Mouse (Mus musculus) heart, embryonic 16.5 days (tissue): ENCODE measurements around the gene Rnaseh2a. TPM values are rescaled to one million over a fixed set of nuclear protein-coding genes. Genes with fewer than 3 reads are reported as not detected.

Experiments used
- ATAC-seq: fragments of 200-750 bp; cut with Nextera tagmentation; replicated peaks from 2 replicates; pipeline ENCODE4 v1.8.0; 2017; ENCODE audit warnings: moderate number of reproducible peaks; ENCODE audit not compliant: insufficient read depth, low FRiP score; ENCODE audit errors: extremely low read depth
- H3K27ac ChIP-seq: fragments of 300-500 bp; sonication (generic); 2 replicates; pipeline ENCODE4 v1.5.1; 2014; ENCODE audit warnings: mild to moderate bottlenecking, low read length, control low read depth, moderate library complexity
- H3K27me3 ChIP-seq: fragments of 300-500 bp; sonication (generic); 2 replicates; pipeline ENCODE4 v1.6.1; 2014; ENCODE audit warnings: low read length, mixed read lengths; ENCODE audit not compliant: control insufficient read depth, insufficient read depth
- H3K36me3 ChIP-seq: fragments of 300-500 bp; sonication (generic); 2 replicates; pipeline ENCODE4 v1.6.1; 2014; ENCODE audit not compliant: control insufficient read depth, insufficient read depth
- H3K4me1 ChIP-seq: fragments of 300-500 bp; sonication (generic); 2 replicates; pipeline ENCODE4 v1.6.1; 2014; ENCODE audit warnings: low read length, mixed read lengths; ENCODE audit not compliant: control insufficient read depth, insufficient read depth
- H3K4me2 ChIP-seq: fragments of 300-500 bp; sonication (generic); 2 replicates; pipeline ENCODE4 v1.6.1; 2014; ENCODE audit warnings: low read depth, mild to moderate bottlenecking, control low read depth, low read length
- H3K4me3 ChIP-seq: fragments of 300-500 bp; sonication (generic); 2 replicates; pipeline ENCODE4 v1.5.1; 2014; ENCODE audit warnings: mild to moderate bottlenecking, control low read depth, low read length
- H3K9ac ChIP-seq: fragments of 300-500 bp; sonication (generic); 2 replicates; pipeline ENCODE4 v1.6.1; 2014; ENCODE audit warnings: low read length, control low read depth
- H3K9me3 ChIP-seq: fragments of 300-500 bp; sonication (generic); replicated peaks from 2 replicates; pipeline ENCODE4 v1.6.1; 2016; ENCODE audit warnings: low read length; ENCODE audit not compliant: control insufficient read depth
- WGBS: fragments of 180-500 bp; shearing (Covaris S2); extraction: QIAGEN DNeasy Blood & Tissue Kit; methylation state at CpG from one replicate; pipeline ENCODE4 v1.1.7; 2014; 5-methylcytosine and 5-hydroxymethylcytosine counted together
- polyA plus RNA-seq: library from polyadenylated mRNA; unstranded; fragments of >200 nt; fragmentation: Nextera tagmentation; extraction: Ambion mirVana; gene quantifications from 2 replicates; pipeline ENCODE4 v1.2.1, GENCODE M21; 2015

Rnaseh2a gene
- polyA plus RNA-seq, 1 experiment from 2014 or later: 82.7 TPM

- H3K27me3 ChIP-seq: peaks cover 59% of the 10 kb centered on the region
- peaks cover 5% of the 10 kb centered on the region for H3K4me1 ChIP-seq
- H3K4me3 ChIP-seq: peak overlapping the region; percentile 47; the same call in 1 of the 2 replicates
- H3K9me3 ChIP-seq: no peaks in the 10 kb centered on the region
- no peaks in the 10 kb centered on the region for H3K36me3 ChIP-seq
- no peak for ATAC-seq
- no peak overlapping the region for H3K4me2 ChIP-seq
- H3K9ac ChIP-seq: no peak overlapping the region
- 10% methylated on average over 11 of the region's 11 CpGs for WGBS
- no peak overlapping the region for H3K27ac ChIP-seq
Measured at GRCm38 (mm10) chr8:84945235-84945632, 24.3 kb downstream of the Rnaseh2a start.

GRCm38 (mm10) chr8:84944478-84945160 lies 24.9 kb downstream of the Rnaseh2a start:
- Histone ChIP-seq H3K4me3 (no peak overlapping the region), H3K36me3 (no peaks in the 10 kb centered on the region), H3K9ac (no peak overlapping the region), H3K27ac (no peak overlapping the region), H3K9me3 (no peaks in the 10 kb centered on the region), H3K4me1 (peaks cover 5% of the 10 kb centered on the region), H3K4me2 (no peak overlapping the region), H3K27me3 (peaks cover 53% of the 10 kb centered on the region)
- no peak for ATAC-seq
- WGBS: 4% methylated on average over 26 of the region's 26 CpGs

GRCm38 (mm10) chr8:84943699-84944098 lies 25.9 kb downstream of the Rnaseh2a start:
- ATAC-seq: no peak
- 27% methylated on average over 4 of the region's 4 CpGs for WGBS
- H3K9me3 ChIP-seq: no peaks in the 10 kb centered on the region
- H3K36me3 ChIP-seq: no peaks in the 10 kb centered on the region
- H3K4me2 ChIP-seq: no peak overlapping the region
- H3K27ac ChIP-seq: no peak overlapping the region
- H3K4me1 ChIP-seq: peaks cover 5% of the 10 kb centered on the region
- H3K9ac ChIP-seq: no peak overlapping the region
- H3K4me3 ChIP-seq: no peak overlapping the region
- peaks cover 52% of the 10 kb centered on the region for H3K27me3 ChIP-seq

GRCm38 (mm10) chr8:84937620-84938485 lies 31.7 kb downstream of the Rnaseh2a start:
- no peak for ATAC-seq
- Histone ChIP-seq H3K9ac (no peak overlapping the region), H3K4me1 (peaks cover 4% of the 10 kb centered on the region; the same call in 1 of the 2 replicates), H3K4me3 (peak overlapping the region; percentile 48; the same call in 1 of the 2 replicates), H3K36me3 (no peaks in the 10 kb centered on the region), H3K27ac (no peak overlapping the region), H3K27me3 (peaks cover 57% of the 10 kb centered on the region), H3K4me2 (peak overlapping the region; percentile 70; the same call in 1 of the 2 replicates), H3K9me3 (no peaks in the 10 kb centered on the region)
- 62% methylated on average over 13 of the region's 13 CpGs for WGBS

GRCm38 (mm10) chr8:84936962-84937546 lies 32.5 kb downstream of the Rnaseh2a start, which contains the start of gene Mast1:
TSS of gene Mast1 (minus strand) at chr8:84937359.
- WGBS: under 1% methylated on average over 43 of the region's 50 CpGs
- Histone ChIP-seq H3K9ac (peak within 1 kb of the TSS; percentile 37; the same call in 1 of the 2 replicates), H3K4me2 (peak within 1 kb of the TSS; percentile 70), H3K36me3 (no peaks in the 10 kb centered on the region), H3K4me3 (peak within 1 kb of the TSS; percentile 48), H3K27me3 (peaks cover 60% of the 10 kb centered on the region), H3K4me1 (peaks cover 4% of the 10 kb centered on the region; the same call in 1 of the 2 replicates), H3K27ac (no peak within 1 kb of the TSS), H3K9me3 (no peaks in the 10 kb centered on the region)
- ATAC-seq: no peak

- Histone ChIP-seq H3K27me3 (peaks cover 62% of the 10 kb centered on the region), H3K4me3 (peak overlapping the region; percentile 48), H3K4me1 (peaks cover 4% of the 10 kb centered on the region; the same call in 1 of the 2 replicates), H3K4me2 (peak overlapping the region; percentile 70), H3K27ac (no peak overlapping the region), H3K36me3 (no peaks in the 10 kb centered on the region), H3K9ac (peak overlapping the region; percentile 37; the same call in 1 of the 2 replicates), H3K9me3 (no peaks in the 10 kb centered on the region)
- ATAC-seq: no peak
- 24% methylated on average over 23 of the region's 23 CpGs for WGBS
Measured at GRCm38 (mm10) chr8:84936041-84936961, 33.3 kb downstream of the Rnaseh2a start.

GRCm38 (mm10) chr8:84935489-84935888 lies 34.1 kb downstream of the Rnaseh2a start:
- no peaks in the 10 kb centered on the region for H3K9me3 ChIP-seq
- no peaks in the 10 kb centered on the region for H3K36me3 ChIP-seq
- H3K27me3 ChIP-seq: peaks cover 64% of the 10 kb centered on the region
- H3K4me3 ChIP-seq: no peak overlapping the region
- peaks cover 4% of the 10 kb centered on the region; the same call in 1 of the 2 replicates for H3K4me1 ChIP-seq
- no peak overlapping the region for H3K9ac ChIP-seq
- H3K4me2 ChIP-seq: no peak overlapping the region
- no peak overlapping the region for H3K27ac ChIP-seq
- WGBS: 5% methylated on average over 14 of the region's 14 CpGs
- ATAC-seq: no peak; the same call in 1 of the 2 replicates

- no peak overlapping the region for H3K27ac ChIP-seq
- WGBS: 4% methylated on average over 15 of the region's 15 CpGs
- no peak for ATAC-seq
- no peaks in the 10 kb centered on the region for H3K9me3 ChIP-seq
- no peak overlapping the region for H3K4me3 ChIP-seq
- no peaks in the 10 kb centered on the region for H3K36me3 ChIP-seq
- no peak overlapping the region for H3K9ac ChIP-seq
- peaks cover 71% of the 10 kb centered on the region for H3K27me3 ChIP-seq
- no peak overlapping the region for H3K4me2 ChIP-seq
- H3K4me1 ChIP-seq: peaks cover 4% of the 10 kb centered on the region; the same call in 1 of the 2 replicates
Measured at GRCm38 (mm10) chr8:84934860-84935259, 34.7 kb downstream of the Rnaseh2a start.
